Mouse (Mus musculus): ENCODE data around the gene Gm42688. TPM values are rescaled to one million over a fixed set of nuclear protein-coding genes. Genes with fewer than 3 reads are reported as not detected.
A peak's percentile ranks its signal among the peaks of the same experiment; 100 is the strongest.

The Gm42688 gene
- polyA plus RNA-seq, 1 experiment from 2014 or later: 2.5 TPM

DNA sequence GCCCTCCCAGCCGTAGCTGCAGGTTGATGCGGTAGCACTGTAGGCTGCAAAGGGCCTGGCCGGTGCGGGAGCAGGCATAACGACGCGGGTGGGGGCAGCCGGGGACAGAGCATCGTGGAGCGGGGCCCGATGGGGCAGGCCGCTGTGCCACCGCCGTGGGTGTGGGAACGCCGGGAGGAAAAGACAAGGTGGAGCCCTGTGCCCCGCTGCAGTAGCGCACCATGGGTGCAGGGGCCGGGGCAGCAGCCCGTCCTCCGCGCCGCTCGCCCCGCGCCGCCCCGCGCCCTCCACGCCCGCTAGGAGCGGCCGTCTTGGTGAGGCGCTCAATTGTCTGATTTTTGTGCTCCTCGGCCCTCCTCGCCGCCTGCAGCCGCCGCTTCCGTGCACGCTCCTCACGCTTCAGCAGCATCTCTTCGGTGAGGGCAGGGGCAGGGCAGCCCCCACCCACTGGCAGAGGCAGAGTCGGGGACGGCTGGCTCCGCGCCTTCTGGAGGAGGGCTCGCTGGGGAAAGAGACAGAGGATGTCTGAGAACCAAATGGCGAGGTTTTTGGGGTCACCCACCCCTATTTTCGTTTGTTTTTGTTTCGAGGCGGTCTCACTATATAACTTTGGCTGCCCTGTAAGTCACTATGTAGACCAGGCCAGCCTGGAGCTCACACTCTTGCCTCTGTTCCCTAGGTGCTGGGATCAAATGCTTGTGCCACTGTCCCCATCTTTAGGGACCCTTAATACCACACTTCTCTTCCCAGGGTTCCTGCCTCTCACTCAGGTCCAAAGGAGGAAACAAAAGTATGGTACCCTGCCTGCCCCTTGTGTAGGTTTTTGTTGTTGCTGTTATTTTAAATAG lies 20.7 kb downstream of the Gm42688 start:
- no peaks in the 10 kb centered on the region for H3K27me3 ChIP-seq
- peaks cover 57% of the 10 kb centered on the region for H3K4me1 ChIP-seq
- H3K36me3 ChIP-seq: peaks cover 26% of the 10 kb centered on the region
- H3K9ac ChIP-seq: peak overlapping the region; percentile 83
- peak overlapping the region; percentile 79 for H3K4me3 ChIP-seq
- H3K27ac ChIP-seq: peak overlapping the region; percentile 98
- no peak for ATAC-seq (ENCODE audit: insufficient number of reproducible peaks, low FRiP score, low TSS enrichment, low read depth)
- WGBS: 1% methylated on average over 46 of the region's 52 CpGs
- peak overlapping the region; percentile 92 for H3K4me2 ChIP-seq
- no peaks in the 10 kb centered on the region for H3K9me3 ChIP-seq

DNA sequence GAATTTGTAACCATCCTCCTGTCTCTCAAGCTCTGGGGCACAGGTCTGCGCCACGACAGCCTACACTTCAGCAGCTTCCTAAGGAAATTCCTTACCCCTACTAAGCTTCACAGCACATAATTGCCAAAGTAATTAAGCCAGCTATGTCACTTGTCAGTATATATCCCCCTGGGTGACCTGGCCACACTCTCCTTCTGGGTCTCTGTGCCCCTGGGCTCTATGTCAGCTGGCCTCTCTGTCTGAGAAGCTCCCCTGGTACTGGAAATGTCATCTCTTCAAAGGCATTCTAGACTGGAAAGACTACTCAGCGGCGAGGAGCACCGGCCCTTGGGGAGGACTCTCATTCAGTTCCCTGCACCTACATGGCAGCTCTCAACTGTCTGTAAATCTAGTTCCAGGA lies 21.5 kb downstream of the Gm42688 start:
- H3K4me2 ChIP-seq: peak overlapping the region; percentile 92
- peak overlapping the region; percentile 98; the same call in 1 of the 2 replicates for H3K27ac ChIP-seq
- no peaks in the 10 kb centered on the region for H3K27me3 ChIP-seq
- peaks cover 17% of the 10 kb centered on the region for H3K36me3 ChIP-seq
- H3K4me1 ChIP-seq: peaks cover 52% of the 10 kb centered on the region
- no peak for ATAC-seq (ENCODE audit: insufficient number of reproducible peaks, low FRiP score, low TSS enrichment, low read depth)
- H3K4me3 ChIP-seq: peak overlapping the region; percentile 79; the same call in 1 of the 2 replicates
- H3K9ac ChIP-seq: no peak overlapping the region
- no peaks in the 10 kb centered on the region for H3K9me3 ChIP-seq
- 73% methylated on average over 5 of the region's 5 CpGs for WGBS

DNA sequence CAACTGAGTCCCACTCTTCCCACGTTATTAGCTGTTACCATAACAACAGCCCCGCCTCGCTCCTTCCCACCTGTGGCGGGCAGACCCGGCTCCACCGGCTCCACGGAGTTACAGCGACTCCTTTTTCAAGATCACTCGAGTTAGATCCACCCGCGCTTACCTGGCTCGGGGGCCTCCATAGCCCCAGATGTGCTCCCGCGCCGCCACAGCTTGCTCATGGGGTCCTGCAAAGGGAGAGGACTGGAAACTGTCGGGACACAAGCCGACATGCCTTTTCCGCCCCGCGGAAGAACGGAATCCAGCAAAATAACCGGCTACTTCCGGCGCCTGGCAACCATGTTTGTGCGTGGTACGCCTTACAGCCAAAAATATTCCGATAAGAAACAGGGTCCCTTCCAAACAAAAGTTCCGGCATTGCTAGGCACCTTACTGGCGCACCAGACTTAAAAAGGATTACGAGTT lies 23.5 kb downstream of the Gm42688 start:
- Histone ChIP-seq H3K36me3 (no peaks in the 10 kb centered on the region), H3K9me3 (no peaks in the 10 kb centered on the region), H3K9ac (peak overlapping the region; percentile 66), H3K4me2 (peak overlapping the region; percentile 90), H3K27ac (peak overlapping the region; percentile 75), H3K4me3 (peak overlapping the region; percentile 75), H3K4me1 (peaks cover 44% of the 10 kb centered on the region), H3K27me3 (no peaks in the 10 kb centered on the region)
- no peak for ATAC-seq (ENCODE audit: insufficient number of reproducible peaks, low FRiP score, low TSS enrichment, low read depth)
- WGBS: under 1% methylated on average over 30 of the region's 30 CpGs

DNA sequence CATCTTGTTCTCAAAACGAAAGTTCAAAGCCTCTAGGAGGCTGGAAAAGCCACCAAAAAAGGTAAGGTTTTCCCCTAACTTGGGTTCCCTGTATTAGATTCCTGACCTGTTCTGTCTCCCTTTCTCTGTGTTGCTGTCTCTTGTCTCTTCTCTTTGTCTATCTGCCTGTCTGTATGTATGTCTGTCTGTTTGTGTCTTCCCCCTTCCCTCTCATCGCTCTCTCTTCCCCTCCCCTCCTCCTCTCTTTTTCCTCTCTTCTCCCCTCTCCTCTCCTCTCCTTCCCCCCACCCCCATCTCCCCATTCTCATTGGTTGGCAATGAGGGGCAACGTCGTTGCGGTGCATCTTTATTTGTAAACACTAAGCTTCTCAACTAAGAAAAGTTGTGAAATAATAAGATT lies 23.9 kb downstream of the Gm42688 start, which contains the start of gene Ino80b:
Gene Ino80b (minus strand): TSS at position 101 of the 400 bp plus-strand sequence.
- Histone ChIP-seq H3K4me3 (peak within 1 kb of the TSS; percentile 75), H3K36me3 (no peaks in the 10 kb centered on the region), H3K4me1 (peaks cover 40% of the 10 kb centered on the region), H3K9ac (peak within 1 kb of the TSS; percentile 66), H3K9me3 (no peaks in the 10 kb centered on the region), H3K4me2 (peak within 1 kb of the TSS; percentile 90), H3K27ac (peak within 1 kb of the TSS; percentile 75), H3K27me3 (no peaks in the 10 kb centered on the region)
- no peak for ATAC-seq (ENCODE audit: insufficient number of reproducible peaks, low FRiP score, low TSS enrichment, low read depth)
- WGBS: 27% methylated on average over 5 of the region's 5 CpGs

DNA sequence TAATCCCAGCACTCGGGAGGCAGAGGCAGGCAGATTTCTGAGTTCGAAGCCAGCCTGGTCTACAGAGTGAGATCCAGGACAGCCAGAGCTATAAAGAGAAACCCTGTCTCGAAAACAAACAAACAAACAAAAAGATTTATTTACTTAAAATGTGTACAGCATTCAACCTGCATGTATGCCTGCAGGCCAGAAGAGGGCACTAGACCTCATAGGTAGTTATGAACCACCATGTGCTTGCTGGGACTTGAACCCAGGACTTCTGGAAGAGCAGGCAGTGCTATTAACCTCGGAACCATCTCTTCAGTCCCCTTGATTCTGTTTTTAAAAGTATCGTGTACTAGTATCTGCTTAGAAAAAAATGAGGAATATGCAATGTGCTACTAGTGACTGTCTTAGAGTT lies 26.0 kb downstream of the Gm42688 start:
- no peak for ATAC-seq (ENCODE audit: insufficient number of reproducible peaks, low FRiP score, low TSS enrichment, low read depth)
- WGBS: 93% methylated on average over 5 of the region's 5 CpGs
- no peak overlapping the region for H3K4me3 ChIP-seq

DNA sequence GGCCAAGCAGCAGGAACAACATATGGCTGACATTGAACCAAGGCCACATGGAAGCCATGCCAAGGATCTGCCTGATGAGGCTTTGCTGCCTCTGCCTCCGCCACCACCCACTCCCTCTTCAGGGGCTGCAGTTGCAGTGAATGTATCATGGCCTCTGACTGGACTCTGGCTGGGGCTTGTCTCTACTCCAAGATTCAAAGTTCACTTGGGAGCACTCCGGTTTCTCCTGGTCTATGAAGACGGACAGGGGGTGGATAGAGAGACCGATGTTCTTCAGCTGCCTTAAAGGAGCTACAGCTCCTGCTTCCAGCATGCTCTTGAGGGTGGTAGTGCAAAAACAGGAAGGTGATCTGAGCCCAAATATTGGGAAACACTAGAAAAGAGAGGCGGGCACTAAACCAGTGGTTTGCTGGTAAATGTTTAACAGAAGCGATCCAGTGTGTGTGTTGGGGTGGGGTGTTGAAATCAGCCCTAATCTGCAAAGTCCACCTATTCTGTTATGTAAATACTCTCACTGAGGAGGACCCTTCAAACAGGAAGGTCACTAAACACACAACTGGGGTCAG lies 30.1 kb downstream of the Gm42688 start:
- no peak overlapping the region for H3K4me3 ChIP-seq
- no peaks in the 10 kb centered on the region for H3K36me3 ChIP-seq
- no peak overlapping the region for H3K4me2 ChIP-seq
- ATAC-seq (ENCODE audit: insufficient number of reproducible peaks, low FRiP score, low TSS enrichment, low read depth): no peak
- H3K27ac ChIP-seq: no peak overlapping the region
- no peaks in the 10 kb centered on the region for H3K27me3 ChIP-seq
- no peaks in the 10 kb centered on the region for H3K9me3 ChIP-seq
- peaks cover 17% of the 10 kb centered on the region for H3K4me1 ChIP-seq
- no peak overlapping the region for H3K9ac ChIP-seq
- 73% methylated on average over 6 of the region's 6 CpGs for WGBS

More for the DNA sequence above, 26.0 kb downstream of the Gm42688 start:
- H3K9me3 ChIP-seq: no peaks in the 10 kb centered on the region
- no peak overlapping the region for H3K27ac ChIP-seq
- no peaks in the 10 kb centered on the region for H3K27me3 ChIP-seq
- H3K4me1 ChIP-seq: peaks cover 26% of the 10 kb centered on the region
- no peak overlapping the region for H3K4me2 ChIP-seq
- no peaks in the 10 kb centered on the region for H3K36me3 ChIP-seq
- H3K9ac ChIP-seq: no peak overlapping the region

DNA sequence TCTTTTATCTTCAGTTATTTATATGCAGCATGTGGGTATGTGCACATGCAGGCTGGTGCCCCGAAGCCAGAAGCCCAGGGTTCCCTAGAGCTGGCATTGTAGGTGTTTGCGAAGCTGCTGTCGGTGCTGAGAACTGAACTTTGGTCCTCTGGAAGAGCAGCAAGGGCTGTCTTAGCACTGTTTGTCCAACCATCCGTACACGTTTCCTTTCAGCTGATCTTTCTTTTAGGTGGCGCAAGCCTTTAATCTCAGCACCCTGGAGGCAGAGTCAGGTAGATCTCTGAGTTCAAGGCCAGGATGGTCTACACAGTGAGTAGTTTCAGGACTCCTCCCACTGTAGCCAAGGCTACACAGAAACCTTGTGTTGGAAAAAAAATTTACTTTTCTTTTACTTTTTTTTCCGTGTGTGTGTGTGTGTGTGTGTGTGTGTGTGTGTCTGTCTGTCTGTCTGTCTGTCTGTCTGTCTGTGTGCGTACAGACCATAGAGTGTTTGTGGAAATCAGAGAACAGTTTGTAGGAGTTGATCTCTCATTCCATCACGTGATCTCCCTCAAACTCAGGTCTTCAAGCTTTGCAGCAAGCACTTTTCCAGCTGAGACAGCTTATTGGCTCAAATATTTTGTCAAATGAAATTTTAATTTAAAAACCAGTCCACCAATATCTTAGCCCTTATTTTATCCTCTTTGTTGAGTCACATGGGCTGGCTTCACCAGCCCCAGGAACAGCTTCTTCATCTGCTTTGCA lies 30.9 kb downstream of the Gm42688 start:
- Histone ChIP-seq H3K36me3 (no peaks in the 10 kb centered on the region), H3K9me3 (no peaks in the 10 kb centered on the region), H3K9ac (no peak overlapping the region), H3K4me2 (no peak overlapping the region), H3K4me3 (no peak overlapping the region), H3K4me1 (peaks cover 17% of the 10 kb centered on the region), H3K27me3 (no peaks in the 10 kb centered on the region), H3K27ac (no peak overlapping the region)
- no peak for ATAC-seq (ENCODE audit: insufficient number of reproducible peaks, low FRiP score, low TSS enrichment, low read depth)
- 79% methylated on average over 9 of the region's 9 CpGs for WGBS

DNA sequence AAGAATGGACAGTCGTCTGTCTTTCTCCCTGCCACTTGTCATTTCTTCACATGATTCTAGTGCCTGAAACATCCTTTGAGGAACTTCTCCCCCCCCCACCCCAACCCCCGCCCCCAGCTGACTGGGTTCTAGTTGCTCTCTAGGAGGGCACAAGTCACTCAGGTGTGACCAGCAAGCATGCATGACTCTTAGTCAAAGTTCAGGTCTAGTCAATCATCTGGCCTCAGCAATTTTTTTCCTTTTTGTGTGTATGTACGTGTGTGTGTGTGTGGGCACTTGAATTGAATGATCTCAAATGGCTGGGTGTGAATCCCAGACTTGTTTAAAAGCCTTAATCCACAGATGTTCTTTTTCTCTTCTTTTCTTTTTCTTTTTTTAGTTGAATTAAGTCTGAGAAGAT lies 32.8 kb downstream of the Gm42688 start:
- no peak overlapping the region for H3K9ac ChIP-seq
- ATAC-seq (ENCODE audit: insufficient number of reproducible peaks, low FRiP score, low TSS enrichment, low read depth): no peak

DNA sequence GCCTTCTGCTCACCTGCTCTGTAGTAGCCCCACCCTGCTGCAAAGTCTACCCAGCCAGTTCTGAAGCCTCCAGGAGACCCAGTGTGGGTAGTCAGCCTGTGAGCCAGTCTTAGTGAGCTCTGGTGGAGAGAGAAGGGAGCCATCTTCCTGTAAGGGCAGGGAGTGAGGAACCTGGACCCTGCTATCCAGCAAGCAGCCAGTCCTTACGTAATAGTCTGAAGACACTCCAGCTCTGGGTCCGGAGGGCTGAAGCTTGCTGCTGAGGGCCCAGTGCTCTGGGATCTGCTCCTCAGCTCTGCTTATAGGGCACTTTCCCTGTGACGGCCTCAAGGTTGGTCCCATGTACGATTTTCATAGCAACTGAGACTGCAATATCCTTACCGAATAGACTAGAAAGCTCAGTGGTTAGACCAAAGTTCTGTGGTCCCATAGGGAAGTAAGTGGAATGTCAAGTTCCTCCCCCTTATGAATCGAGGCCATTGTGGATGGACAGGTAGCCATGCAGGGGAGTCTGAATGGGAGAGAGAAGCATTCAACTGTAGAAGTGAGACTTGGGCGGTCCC lies 33.6 kb downstream of the Gm42688 start, which contains the start of gene Rtkn:
Gene Rtkn (plus strand): TSS at position 513 of the 563 bp plus-strand sequence.
- H3K4me3 ChIP-seq: peak within 1 kb of the TSS; percentile 54
- no peaks in the 10 kb centered on the region for H3K9me3 ChIP-seq
- H3K9ac ChIP-seq: peak within 1 kb of the TSS; percentile 63
- H3K36me3 ChIP-seq: peaks cover 4% of the 10 kb centered on the region; the same call in 1 of the 2 replicates
- H3K27me3 ChIP-seq: no peaks in the 10 kb centered on the region
- H3K27ac ChIP-seq: peak within 1 kb of the TSS; percentile 100
- peak within 1 kb of the TSS; percentile 81 for H3K4me2 ChIP-seq
- peaks cover 40% of the 10 kb centered on the region for H3K4me1 ChIP-seq
- ATAC-seq (ENCODE audit: insufficient number of reproducible peaks, low FRiP score, low TSS enrichment, low read depth): no peak
- 57% methylated on average over 7 of the region's 7 CpGs for WGBS

More for the DNA sequence above, 32.8 kb downstream of the Gm42688 start:
- 69% methylated on average over 3 of the region's 3 CpGs for WGBS
- Histone ChIP-seq H3K36me3 (no peaks in the 10 kb centered on the region), H3K27me3 (no peaks in the 10 kb centered on the region), H3K27ac (no peak overlapping the region), H3K4me1 (peaks cover 32% of the 10 kb centered on the region), H3K4me2 (no peak overlapping the region), H3K9me3 (no peaks in the 10 kb centered on the region), H3K4me3 (no peak overlapping the region)

DNA sequence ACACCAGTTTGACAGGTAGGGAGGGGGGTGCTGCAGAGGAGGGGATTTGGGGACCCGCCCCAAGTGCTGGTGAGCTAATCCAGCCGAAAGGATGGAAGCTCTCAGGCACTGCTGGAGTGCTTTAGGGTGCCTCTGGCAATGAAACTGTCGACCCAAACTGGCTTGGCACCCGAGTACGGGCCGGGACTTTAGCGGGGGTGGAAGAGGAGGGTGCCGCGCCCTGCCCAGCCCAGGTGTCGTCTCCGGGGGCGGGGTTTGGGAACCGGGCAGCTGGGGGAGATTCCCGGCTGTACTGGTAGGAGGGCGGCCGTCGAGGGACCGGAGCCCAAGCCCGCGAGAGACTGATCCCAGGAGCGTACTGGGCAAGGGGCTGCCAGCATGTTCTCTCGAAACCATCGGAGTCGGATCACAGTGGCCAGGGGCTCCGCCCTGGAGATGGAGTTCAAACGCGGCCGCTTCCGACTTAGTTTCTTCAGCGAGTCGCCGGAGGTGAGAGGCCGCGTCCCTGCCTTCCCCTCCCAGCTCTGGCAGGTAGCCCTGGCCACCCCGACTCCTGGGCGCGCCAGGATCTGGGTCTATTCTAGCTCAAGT lies 34.2 kb downstream of the Gm42688 start:
- H3K27me3 ChIP-seq: no peaks in the 10 kb centered on the region
- no peaks in the 10 kb centered on the region for H3K9me3 ChIP-seq
- 1% methylated on average over 36 of the region's 37 CpGs for WGBS
- peak overlapping the region; percentile 81 for H3K4me2 ChIP-seq
- H3K27ac ChIP-seq: peak overlapping the region; percentile 100
- H3K4me3 ChIP-seq: peak overlapping the region; percentile 54
- H3K36me3 ChIP-seq: peaks cover 5% of the 10 kb centered on the region; the same call in 1 of the 2 replicates
- H3K4me1 ChIP-seq: peaks cover 45% of the 10 kb centered on the region
- H3K9ac ChIP-seq: peak overlapping the region; percentile 63
- no peak; the same call in 1 of the 2 replicates for ATAC-seq (ENCODE audit: insufficient number of reproducible peaks, low FRiP score, low TSS enrichment, low read depth)

DNA sequence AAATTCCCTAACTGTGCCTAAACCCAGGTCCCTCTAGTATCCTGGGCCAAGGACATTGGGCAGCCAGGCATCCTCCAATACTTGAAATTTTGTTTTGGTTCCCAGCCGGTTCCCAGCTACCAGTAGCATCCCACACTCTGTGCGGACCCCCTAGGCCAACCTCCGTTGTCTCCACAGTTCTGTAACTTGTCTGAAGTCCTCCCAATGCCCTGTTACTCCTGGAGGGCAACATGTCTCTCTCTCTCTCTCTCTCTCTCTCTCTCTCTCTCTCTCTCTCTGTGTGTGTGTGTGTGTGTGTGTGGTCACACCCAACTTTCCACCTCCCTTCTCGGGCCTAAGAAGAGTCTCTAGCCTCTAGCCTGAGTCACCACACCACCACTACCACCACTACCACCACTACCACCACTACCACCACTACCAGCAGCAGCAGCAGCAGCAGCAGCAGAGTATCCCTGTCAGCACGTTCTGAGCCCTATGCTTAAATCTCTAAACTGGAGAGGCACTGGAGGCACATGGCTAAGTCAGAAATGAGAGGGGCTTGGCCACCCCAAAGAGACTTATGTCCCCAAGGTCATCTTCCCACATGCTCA lies 35.0 kb downstream of the Gm42688 start:
- no peak for ATAC-seq (ENCODE audit: insufficient number of reproducible peaks, low FRiP score, low TSS enrichment, low read depth)

More for the DNA sequence above, 35.0 kb downstream of the Gm42688 start:
- WGBS: 9% methylated on average over 5 of the region's 5 CpGs
- Histone ChIP-seq H3K27ac (peak overlapping the region; percentile 100), H3K27me3 (no peaks in the 10 kb centered on the region), H3K9ac (peak overlapping the region; percentile 63), H3K9me3 (no peaks in the 10 kb centered on the region), H3K4me1 (peaks cover 49% of the 10 kb centered on the region), H3K4me3 (peak overlapping the region; percentile 54), H3K4me2 (peak overlapping the region; percentile 81), H3K36me3 (peaks cover 5% of the 10 kb centered on the region; the same call in 1 of the 2 replicates)

Data from limb, embryonic 15.5 days (tissue).